Mouse (Mus musculus): ENCODE measurements around the gene Dnah5. TPM values are rescaled to one million over a fixed set of nuclear protein-coding genes. Genes with fewer than 3 reads are reported as not detected.
"Not testable (repeated sequence)": the region's sequence is repeated elsewhere in the genome, so short reads cannot be mapped to it uniquely, and the experiment has no call there.

Dnah5 gene
- polyA plus RNA-seq, 1 experiment from 2014 or later: 0.09 TPM

GRCm38 (mm10) chr15:28315812-28316528 lies 112.4 kb downstream of the Dnah5 start:
- no peaks in the 10 kb centered on the region for H3K27me3 ChIP-seq (ENCODE audit: insufficient read depth, poor library complexity, severe bottlenecking)
- H3K36me3 ChIP-seq: no peaks in the 10 kb centered on the region
- H3K4me3 ChIP-seq: no peak overlapping the region
- H3K27ac ChIP-seq: no peak overlapping the region
- 32% methylated on average over 6 of the region's 6 CpGs for WGBS
- H3K4me1 ChIP-seq (replicated peaks): no peaks in the 10 kb centered on the region
- peak; percentile 56 for DNase-seq (ENCODE audit: low spot score)
- H3K9me3 ChIP-seq: no peaks in the 10 kb centered on the region

GRCm38 (mm10) chr15:28322533-28322932 lies 119.0 kb downstream of the Dnah5 start:
- H3K4me1 ChIP-seq (replicated peaks): 0 out of 2 replicates have a peak, but pooled peaks cover 7% of the 10 kb centered on the region
- no peaks in the 10 kb centered on the region for H3K9me3 ChIP-seq
- WGBS: 90% methylated on average over 7 of the region's 7 CpGs

DNA sequence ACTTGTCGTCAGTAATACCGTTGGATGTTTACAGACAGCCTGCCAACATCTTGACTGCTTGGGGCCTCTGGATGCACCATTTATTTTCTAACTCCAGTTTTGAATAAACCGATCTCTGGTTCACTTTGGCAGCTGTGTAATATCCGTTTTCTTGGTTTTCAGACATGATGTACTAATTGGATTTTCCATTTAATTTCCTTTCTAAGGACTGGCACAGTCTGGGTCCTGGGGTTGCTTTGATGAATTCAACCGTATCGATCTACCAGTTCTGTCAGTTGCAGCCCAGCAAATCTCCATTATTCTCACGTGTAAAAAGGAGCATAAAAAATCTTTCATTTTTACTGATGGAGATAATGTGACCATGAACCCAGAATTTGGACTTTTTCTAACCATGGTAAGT lies 123.4 kb downstream of the Dnah5 start:
- Histone ChIP-seq H3K4me3 (no peak overlapping the region), H3K27me3 (ENCODE audit: insufficient read depth, poor library complexity, severe bottlenecking) (no peaks in the 10 kb centered on the region), H3K4me1 (replicated peaks) (0 out of 2 replicates have a peak, but pooled peaks cover 7% of the 10 kb centered on the region), H3K9me3 (no peaks in the 10 kb centered on the region), H3K36me3 (no peaks in the 10 kb centered on the region), H3K27ac (no peak overlapping the region)
- DNase-seq (ENCODE audit: low spot score): no peak
- 62% methylated on average over 7 of the region's 7 CpGs for WGBS

More at GRCm38 (mm10) chr15:28322533-28322932, 119.0 kb downstream of the Dnah5 start:
- Histone ChIP-seq H3K27me3 (ENCODE audit: insufficient read depth, poor library complexity, severe bottlenecking) (no peaks in the 10 kb centered on the region), H3K4me3 (no peak overlapping the region), H3K27ac (no peak overlapping the region), H3K36me3 (no peaks in the 10 kb centered on the region)
- DNase-seq (ENCODE audit: low spot score): no peak

DNA sequence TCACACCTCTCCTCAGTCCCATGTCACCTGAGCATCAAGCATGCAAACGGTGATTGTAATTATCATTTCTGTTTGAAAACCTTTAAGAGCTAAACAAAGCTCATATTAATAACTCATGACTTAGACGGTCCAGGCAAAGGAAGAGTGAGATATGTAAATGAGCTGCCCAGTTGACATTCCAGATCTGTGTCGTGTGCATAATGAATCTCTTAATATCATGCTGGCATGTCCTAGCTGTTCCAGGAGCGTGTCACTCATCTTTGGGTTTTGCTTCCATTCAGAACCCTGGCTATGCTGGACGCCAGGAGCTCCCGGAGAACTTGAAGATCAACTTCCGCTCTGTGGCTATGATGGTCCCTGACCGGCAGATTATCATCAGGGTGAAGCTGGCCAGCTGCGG lies 123.9 kb downstream of the Dnah5 start:
- Histone ChIP-seq H3K9me3 (no peaks in the 10 kb centered on the region), H3K27me3 (ENCODE audit: insufficient read depth, poor library complexity, severe bottlenecking) (no peaks in the 10 kb centered on the region), H3K4me1 (replicated peaks) (0 out of 2 replicates have a peak, but pooled peaks cover 7% of the 10 kb centered on the region), H3K4me3 (no peak overlapping the region), H3K36me3 (no peaks in the 10 kb centered on the region), H3K27ac (no peak overlapping the region)
- no peak for DNase-seq (ENCODE audit: low spot score)
- WGBS: 79% methylated on average over 9 of the region's 9 CpGs

DNA sequence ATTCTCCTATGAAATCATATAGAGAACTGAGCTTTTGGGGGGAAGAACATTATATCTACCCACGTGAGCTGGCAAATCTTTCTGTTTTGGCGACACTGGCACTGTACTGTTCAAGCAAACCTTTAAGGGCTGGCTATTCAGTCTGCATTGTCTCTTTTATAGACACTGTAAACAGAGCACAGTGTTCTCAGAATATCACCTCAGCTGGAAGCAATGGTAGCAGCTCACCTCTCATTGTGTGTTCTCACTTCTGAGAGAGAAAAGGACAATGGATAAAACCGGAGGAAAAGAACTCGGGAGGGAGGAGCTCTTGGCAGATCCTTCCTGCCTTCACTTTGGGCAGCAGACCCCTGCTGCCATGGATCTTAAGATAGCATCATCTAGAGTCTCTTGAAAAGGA lies 137.6 kb downstream of the Dnah5 start:
- 34% methylated on average over 4 of the region's 4 CpGs for whole genome bisulfite sequencing
- no peaks in the 10 kb centered on the region for H3K27me3 ChIP-seq (ENCODE audit: insufficient read depth, poor library complexity, severe bottlenecking)
- DNase-seq (ENCODE audit: low spot score): no peak
- no peak overlapping the region for H3K4me3 ChIP-seq
- H3K36me3 ChIP-seq: no peaks in the 10 kb centered on the region
- H3K9me3 ChIP-seq: no peaks in the 10 kb centered on the region
- no peaks in the 10 kb centered on the region for H3K4me1 ChIP-seq (replicated peaks)
- no peak overlapping the region for H3K27ac ChIP-seq

- WGBS: 74% methylated on average over 11 of the region's 11 CpGs
- H3K4me3 ChIP-seq: no peak overlapping the region
- no peaks in the 10 kb centered on the region for H3K9me3 ChIP-seq
- H3K36me3 ChIP-seq: no peaks in the 10 kb centered on the region
- no peak for DNase-seq (ENCODE audit: low spot score)
- no peak overlapping the region for H3K27ac ChIP-seq
- H3K4me1 ChIP-seq (replicated peaks): no peaks in the 10 kb centered on the region
- no peaks in the 10 kb centered on the region for H3K27me3 ChIP-seq (ENCODE audit: insufficient read depth, poor library complexity, severe bottlenecking)
Measured at GRCm38 (mm10) chr15:28367561-28367960, 164.0 kb downstream of the Dnah5 start.

DNA sequence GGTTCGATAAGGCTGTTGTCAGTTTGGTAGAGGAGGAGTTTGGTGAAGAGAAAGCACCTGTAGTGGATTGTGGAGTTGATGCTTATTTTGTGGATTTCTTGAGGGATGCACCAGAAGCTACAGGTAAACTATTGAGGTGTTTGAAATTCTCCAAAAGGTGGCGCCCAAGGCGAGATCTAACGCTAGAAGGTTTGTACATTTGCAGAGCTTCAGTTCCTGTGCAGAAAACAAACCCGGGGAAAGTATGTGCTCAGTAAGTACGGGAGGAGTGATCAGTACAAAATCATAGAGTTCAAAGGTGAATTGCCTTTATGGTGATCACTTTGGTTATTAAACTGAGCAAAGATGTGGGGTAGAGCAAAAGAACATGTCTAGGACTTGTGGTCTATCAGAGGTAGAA lies 166.9 kb downstream of the Dnah5 start:
- Histone ChIP-seq H3K27me3 (ENCODE audit: insufficient read depth, poor library complexity, severe bottlenecking) (no peaks in the 10 kb centered on the region), H3K9me3 (no peaks in the 10 kb centered on the region), H3K36me3 (no peaks in the 10 kb centered on the region), H3K27ac (no peak overlapping the region), H3K4me3 (no peak overlapping the region), H3K4me1 (replicated peaks) (no peaks in the 10 kb centered on the region)
- DNase-seq (ENCODE audit: low spot score): no peak
- 87% methylated on average over 6 of the region's 6 CpGs for WGBS

- no peaks in the 10 kb centered on the region for H3K4me1 ChIP-seq (replicated peaks)
- H3K27me3 ChIP-seq (ENCODE audit: insufficient read depth, poor library complexity, severe bottlenecking): no peaks in the 10 kb centered on the region
- WGBS: 63% methylated on average over 2 of the region's 2 CpGs
- H3K36me3 ChIP-seq: no peaks in the 10 kb centered on the region
- H3K4me3 ChIP-seq: no peak overlapping the region
- no peak for DNase-seq (ENCODE audit: low spot score)
- no peak overlapping the region for H3K27ac ChIP-seq
- no peaks in the 10 kb centered on the region for H3K9me3 ChIP-seq
Measured at GRCm38 (mm10) chr15:28371506-28371905, 168.0 kb downstream of the Dnah5 start.

DNA sequence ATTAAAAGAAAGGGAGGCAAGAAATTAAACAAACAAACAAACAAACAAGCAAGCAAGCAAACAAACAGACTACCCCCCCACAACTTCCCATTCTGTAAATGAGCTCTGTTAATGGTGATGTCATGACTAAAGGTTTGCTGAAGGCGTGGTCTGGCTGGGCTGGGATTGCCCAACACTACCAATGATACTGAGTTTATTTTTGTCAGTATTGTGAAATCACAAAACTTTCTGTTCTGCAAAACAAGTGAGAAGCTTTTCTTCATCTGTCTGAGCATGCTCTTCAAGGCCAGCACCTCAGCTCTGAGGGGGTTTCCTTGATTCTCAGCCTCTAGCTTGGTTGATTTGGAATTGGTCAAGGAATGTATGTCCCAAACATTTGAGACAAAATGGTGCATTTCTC lies 170.8 kb downstream of the Dnah5 start:
- no peak overlapping the region for H3K4me3 ChIP-seq
- no peaks in the 10 kb centered on the region for H3K27me3 ChIP-seq (ENCODE audit: insufficient read depth, poor library complexity, severe bottlenecking)
- H3K36me3 ChIP-seq: no peaks in the 10 kb centered on the region
- no peak overlapping the region for H3K27ac ChIP-seq
- no peak for DNase-seq (ENCODE audit: low spot score)
- no peaks in the 10 kb centered on the region for H3K9me3 ChIP-seq
- 92% methylated on average over 1 of the region's 1 CpGs for WGBS
- H3K4me1 ChIP-seq (replicated peaks): no peaks in the 10 kb centered on the region

DNA sequence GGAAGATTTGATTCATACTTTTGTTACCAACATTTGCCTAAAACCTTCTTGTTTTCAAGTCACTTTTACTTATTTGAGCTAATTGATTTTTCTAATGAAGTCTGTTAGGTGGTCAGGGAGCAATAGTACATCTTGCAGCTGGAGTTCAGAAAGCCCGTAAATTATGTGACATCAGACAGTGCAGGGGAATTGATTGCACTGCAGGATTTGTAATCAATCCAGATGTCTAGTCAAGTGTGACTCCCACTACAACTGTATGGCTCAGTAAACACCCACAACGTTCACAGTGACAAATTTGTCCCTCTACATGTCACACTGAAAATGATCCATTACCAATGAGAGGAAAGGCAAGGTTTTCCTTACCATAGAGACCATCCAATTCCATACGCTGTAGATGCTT lies 177.4 kb downstream of the Dnah5 start:
- no peak for DNase-seq (ENCODE audit: low spot score)
- Histone ChIP-seq H3K36me3 (no peaks in the 10 kb centered on the region), H3K4me3 (no peak overlapping the region), H3K27ac (no peak overlapping the region), H3K9me3 (no peaks in the 10 kb centered on the region), H3K4me1 (replicated peaks) (no peaks in the 10 kb centered on the region), H3K27me3 (ENCODE audit: insufficient read depth, poor library complexity, severe bottlenecking) (no peaks in the 10 kb centered on the region)
- WGBS: 82% methylated on average over 3 of the region's 3 CpGs

DNA sequence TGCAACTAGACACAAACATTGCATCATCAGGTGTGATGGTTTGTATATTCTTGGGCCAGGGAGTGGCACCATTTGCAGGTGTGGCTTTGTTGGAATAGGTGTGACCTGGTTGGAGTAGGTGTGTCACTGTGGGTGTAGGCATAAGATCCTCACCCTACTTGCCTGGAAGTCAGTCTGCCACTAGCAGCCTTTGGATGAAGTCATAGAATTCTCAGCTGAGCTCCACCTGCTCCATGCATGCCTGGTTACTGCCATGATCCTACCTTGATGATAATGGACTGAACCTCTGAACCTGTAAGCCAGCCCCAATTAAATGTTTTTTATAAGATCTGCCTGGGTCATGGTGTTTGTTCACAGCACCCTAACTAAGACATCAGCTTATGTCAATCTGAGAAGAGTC lies 190.2 kb downstream of the Dnah5 start:
- DNase-seq (ENCODE audit: low spot score); H3K4me1 ChIP-seq (replicated peaks); H3K4me3 ChIP-seq; H3K36me3 ChIP-seq; H3K27me3 ChIP-seq (ENCODE audit: insufficient read depth, poor library complexity, severe bottlenecking); H3K9me3 ChIP-seq; H3K27ac ChIP-seq: not testable (repeated sequence)

GRCm38 (mm10) chr15:28395481-28395880 lies 191.9 kb downstream of the Dnah5 start:
- H3K27me3 ChIP-seq (ENCODE audit: insufficient read depth, poor library complexity, severe bottlenecking): no peaks in the 10 kb centered on the region
- WGBS: 82% methylated on average over 4 of the region's 4 CpGs
- no peaks in the 10 kb centered on the region for H3K9me3 ChIP-seq
- H3K4me1 ChIP-seq (replicated peaks): peaks cover 11% of the 10 kb centered on the region; the same call in 1 of the 2 replicates
- no peaks in the 10 kb centered on the region for H3K36me3 ChIP-seq
- no peak for DNase-seq (ENCODE audit: low spot score)
- no peak overlapping the region for H3K4me3 ChIP-seq
- no peak overlapping the region for H3K27ac ChIP-seq

DNA sequence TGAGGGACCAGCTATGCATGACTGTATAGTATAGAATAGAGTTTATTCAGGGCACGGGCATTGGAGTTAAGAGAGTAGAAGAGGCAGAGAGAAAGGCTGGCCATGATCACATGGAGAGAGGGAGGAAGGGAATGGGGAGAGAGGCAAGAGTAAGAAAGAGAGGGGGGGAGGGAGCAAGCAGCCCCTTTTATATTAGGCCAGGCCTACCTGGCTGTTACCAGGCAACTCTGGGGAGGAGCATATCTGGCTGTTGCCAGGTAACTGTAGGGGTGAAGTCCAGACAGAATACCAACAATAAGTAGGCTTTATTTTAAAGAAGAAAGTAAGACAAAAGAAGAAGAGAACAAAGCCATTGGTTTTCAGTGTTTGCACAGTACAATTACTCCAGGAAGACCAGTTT lies 194.9 kb downstream of the Dnah5 start:
- Histone ChIP-seq H3K27me3 (ENCODE audit: insufficient read depth, poor library complexity, severe bottlenecking) (no peaks in the 10 kb centered on the region), H3K27ac (no peak overlapping the region), H3K9me3 (no peaks in the 10 kb centered on the region), H3K4me3 (no peak overlapping the region), H3K4me1 (replicated peaks) (peaks cover 11% of the 10 kb centered on the region; the same call in 1 of the 2 replicates), H3K36me3 (no peaks in the 10 kb centered on the region)
- 65% methylated on average over 1 of the region's 1 CpGs for WGBS
- no peak for DNase-seq (ENCODE audit: low spot score)

DNA sequence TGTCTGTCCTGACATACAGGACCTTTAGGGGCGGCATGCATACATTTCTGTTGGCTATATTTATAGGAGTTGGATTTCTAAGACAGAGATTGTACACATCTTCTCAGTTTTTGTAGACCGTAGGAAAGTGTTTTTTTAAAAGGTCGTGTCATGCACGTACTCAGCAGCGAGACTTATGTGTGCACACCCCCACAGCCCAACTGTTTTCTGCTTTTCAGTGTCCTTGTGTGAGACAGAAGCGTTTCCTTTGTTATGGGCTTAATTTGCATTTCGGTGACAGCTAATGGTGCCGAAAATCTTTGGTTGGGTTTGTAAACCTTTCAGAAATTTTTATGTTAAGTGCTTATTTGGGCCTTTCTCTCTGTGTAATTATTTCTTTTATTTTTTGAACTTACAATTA lies 195.7 kb downstream of the Dnah5 start:
- H3K4me3 ChIP-seq: no peak overlapping the region
- no peaks in the 10 kb centered on the region for H3K27me3 ChIP-seq (ENCODE audit: insufficient read depth, poor library complexity, severe bottlenecking)
- H3K27ac ChIP-seq: no peak overlapping the region
- H3K4me1 ChIP-seq (replicated peaks): peaks cover 11% of the 10 kb centered on the region; the same call in 1 of the 2 replicates
- no peaks in the 10 kb centered on the region for H3K36me3 ChIP-seq
- no peaks in the 10 kb centered on the region for H3K9me3 ChIP-seq
- DNase-seq (ENCODE audit: low spot score): no peak
- WGBS: 54% methylated on average over 8 of the region's 8 CpGs
